Mouse (Mus musculus): ENCODE data around the gene Cntrob. TPM values are rescaled to one million over a fixed set of nuclear protein-coding genes. Genes with fewer than 3 reads are reported as not detected.
A peak's percentile ranks its signal among the peaks of the same experiment; 100 is the strongest.

Gene Cntrob
- total RNA-seq, 1 experiment from 2014 or later = 26.5 TPM

DNA sequence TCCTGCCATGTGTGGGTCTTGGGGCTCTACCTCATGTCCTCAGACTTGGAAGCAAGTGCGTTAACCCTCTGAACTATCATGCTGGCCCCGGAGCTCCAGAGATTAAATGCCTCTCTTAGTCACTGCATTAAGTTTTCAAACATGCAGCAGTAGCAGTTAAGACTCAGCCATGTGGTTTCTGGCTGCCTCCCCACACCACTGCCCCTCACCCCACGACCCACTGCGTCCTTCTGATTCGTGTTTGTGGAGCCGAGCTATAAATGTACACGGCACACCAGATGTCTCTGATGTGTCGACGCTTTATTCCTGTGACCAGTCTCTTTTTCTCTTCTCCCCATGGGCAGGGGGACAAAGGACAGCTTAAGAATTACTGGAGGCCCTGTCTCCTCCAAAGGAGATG is 70.4 kb downstream of the Cntrob start:
- no peak for ATAC-seq (replicated peaks; ENCODE audit: low read depth, poor library complexity, severe bottlenecking)

DNA sequence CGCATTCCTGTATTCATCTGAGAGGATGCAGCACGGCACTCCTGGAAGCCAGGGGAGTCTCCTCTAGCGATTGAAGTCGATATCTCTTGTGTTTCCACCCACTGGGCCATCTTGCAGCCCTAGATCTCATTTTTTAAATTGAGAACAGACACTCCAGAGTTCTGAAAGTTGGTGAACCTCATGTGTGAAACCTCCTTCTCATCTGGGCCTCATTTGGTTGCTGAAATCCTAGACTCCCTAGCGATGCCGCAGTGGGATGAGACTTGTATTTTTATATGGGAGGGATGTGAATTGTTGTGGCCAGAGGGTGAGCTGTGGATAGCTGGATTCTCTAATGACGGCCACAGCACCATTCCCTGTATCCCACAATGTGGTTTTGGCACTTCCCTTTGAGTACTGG is 71.6 kb downstream of the Cntrob start:
- no peak for ATAC-seq (replicated peaks; ENCODE audit: low read depth, poor library complexity, severe bottlenecking)

DNA sequence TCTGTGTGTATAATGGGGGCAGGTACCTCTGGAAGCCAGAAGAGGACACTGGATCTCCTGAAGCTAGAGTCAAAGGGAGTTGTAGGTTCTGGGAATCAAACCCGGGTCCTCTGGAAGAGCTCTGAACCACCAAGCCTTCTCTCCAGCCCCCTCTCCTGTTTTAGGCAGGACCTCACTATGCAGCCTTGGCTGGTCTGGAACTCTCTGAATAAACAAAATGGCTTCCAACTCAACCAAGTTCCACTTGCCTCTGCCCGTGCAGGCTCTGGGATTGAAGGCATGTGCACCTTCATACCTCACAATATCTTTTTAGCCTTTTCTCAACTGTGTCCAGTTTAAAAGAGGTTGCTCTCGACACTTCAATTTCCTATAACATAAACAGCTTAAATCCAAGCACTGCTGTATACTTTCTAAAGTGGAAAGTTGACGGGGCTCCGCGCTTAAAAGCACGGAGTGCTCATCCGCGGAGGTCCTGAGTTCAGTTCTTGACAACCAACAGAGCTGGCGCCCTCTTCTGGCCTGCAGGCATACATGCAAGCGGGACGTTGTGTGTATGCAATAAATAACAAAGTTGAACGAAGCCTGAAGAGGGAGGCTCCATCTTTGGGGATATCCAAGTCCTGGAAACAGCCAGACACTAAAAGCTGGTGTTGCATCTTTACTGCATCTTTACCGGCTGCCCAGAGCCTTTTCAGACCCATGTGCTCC is 72.3 kb downstream of the Cntrob start:
- ATAC-seq (replicated peaks; ENCODE audit: low read depth, poor library complexity, severe bottlenecking) = 0 out of 2 replicates have a peak, but pooled peaks have one; percentile 39

DNA sequence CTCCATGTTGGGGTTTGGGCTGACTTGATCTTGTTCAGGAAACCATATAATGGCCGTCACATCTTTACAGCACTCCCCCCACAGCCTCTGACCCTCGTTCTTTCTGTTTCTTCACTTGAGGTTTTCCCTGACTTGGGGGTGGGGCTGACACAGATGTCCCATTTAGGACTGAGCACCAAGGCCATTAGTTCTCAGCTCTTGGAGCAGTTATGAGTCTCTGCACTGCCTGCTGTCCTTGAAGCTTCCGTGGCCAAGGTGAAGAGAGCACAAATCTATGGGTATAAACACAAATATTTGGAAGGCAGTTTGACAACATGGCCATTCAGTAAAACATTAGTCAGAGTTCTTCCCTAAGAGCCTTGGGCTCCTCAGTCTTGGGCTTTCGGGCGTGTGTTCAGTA is 73.5 kb downstream of the Cntrob start:
- ATAC-seq (replicated peaks; ENCODE audit: low read depth, poor library complexity, severe bottlenecking) = no peak

Other genes with a start within 250 kb of the Cntrob start
- gene Vamp2, start 235.3 kb downstream of the Cntrob start, total RNA-seq (2017) = 7.1 and 10.0 TPM in 2 replicates
- 9.3 and 16.9 TPM in 2 replicates for gene Per1, start 228.6 kb downstream of the Cntrob start, total RNA-seq (2017)
- gene Hes7, start 203.4 kb downstream of the Cntrob start, total RNA-seq (2017) = not detected in 2 replicates
- not detected in 2 replicates for gene 9130213A22Rik, start 201.2 kb downstream of the Cntrob start, total RNA-seq (2017)
- 6.9 TPM in 1 of 2 replicates, not detected in the other for gene Aloxe3, start 197.9 kb downstream of the Cntrob start, total RNA-seq (2017)
- gene Alox12b, start 166.8 kb downstream of the Cntrob start, total RNA-seq (2017) = not detected in 2 replicates
- not detected in 2 replicates for gene Alox8, start 125.9 kb downstream of the Cntrob start, total RNA-seq (2017)
- gene Gucy2e, start 86.7 kb downstream of the Cntrob start, total RNA-seq (2017) = 0.14 TPM in 1 of 2 replicates, not detected in the other
- gene Trappc1, start 205 bp upstream of the Cntrob start, total RNA-seq (2017) = 75.4 and 87.8 TPM in 2 replicates
- gene Kcnab3, start 2.5 kb upstream of the Cntrob start, total RNA-seq (2017) = 0.05 TPM in 1 of 2 replicates, not detected in the other
- 8.3 and 9.0 TPM in 2 replicates for gene Rnf227, start 16.7 kb upstream of the Cntrob start, total RNA-seq (2017)
- 64.5 and 68.0 TPM in 2 replicates for gene Chd3, start 45.6 kb upstream of the Cntrob start, total RNA-seq (2017)
- gene Naa38, start 71.7 kb upstream of the Cntrob start, total RNA-seq (2017) = 181 and 216 TPM in 2 replicates
- gene Cyb5d1, start 71.9 kb upstream of the Cntrob start, total RNA-seq (2017) = 35.5 and 37.6 TPM in 2 replicates
- 0.46 TPM in 1 of 2 replicates, not detected in the other for gene Tmem88, start 74.5 kb upstream of the Cntrob start, total RNA-seq (2017)
- 3.5 and 6.6 TPM in 2 replicates for gene Kdm6b, start 89.9 kb upstream of the Cntrob start, total RNA-seq (2017)
- 0.68 TPM in 1 of 2 replicates, not detected in the other for gene Dnah2, start 225.3 kb upstream of the Cntrob start, total RNA-seq (2017)
- gene Efnb3, start 236.4 kb upstream of the Cntrob start, total RNA-seq (2017) = 0.55 TPM in 1 of 2 replicates, not detected in the other

Measured in common myeloid progenitor, adult 5-6 weeks (primary cell).